Mouse (Mus musculus) cerebellum, adult (tissue): ENCODE measurements around the gene Ppp1r35.
"Not testable (repeated sequence)": the region's sequence is repeated elsewhere in the genome, so short reads cannot be mapped to it uniquely, and the experiment has no call there.

Experiments used
- ATAC-seq: cut with Nextera tagmentation; 2 replicates; pipeline ENCODE4 v1.9.2; 2017; ENCODE audit warnings: mild to moderate bottlenecking, moderate library complexity, mixed read lengths; ENCODE audit not compliant: insufficient number of reproducible peaks, low FRiP score, low TSS enrichment

The Ppp1r35 gene

GRCm38 (mm10) chr5:137750212-137750611 is 28.4 kb upstream of the Ppp1r35 start:
- not testable (repeated sequence) for ATAC-seq

GRCm38 (mm10) chr5:137751221-137751887 is 27.3 kb upstream of the Ppp1r35 start:
- ATAC-seq: no peak

GRCm38 (mm10) chr5:137751988-137752387 is 26.7 kb upstream of the Ppp1r35 start:
- no peak for ATAC-seq

GRCm38 (mm10) chr5:137753111-137753832 is 25.4 kb upstream of the Ppp1r35 start:
- ATAC-seq: no peak

GRCm38 (mm10) chr5:137755425-137755824 is 23.2 kb upstream of the Ppp1r35 start:
- ATAC-seq: no peak

- ATAC-seq: no peak
Observed at GRCm38 (mm10) chr5:137756106-137756505, 22.5 kb upstream of the Ppp1r35 start.

DNA sequence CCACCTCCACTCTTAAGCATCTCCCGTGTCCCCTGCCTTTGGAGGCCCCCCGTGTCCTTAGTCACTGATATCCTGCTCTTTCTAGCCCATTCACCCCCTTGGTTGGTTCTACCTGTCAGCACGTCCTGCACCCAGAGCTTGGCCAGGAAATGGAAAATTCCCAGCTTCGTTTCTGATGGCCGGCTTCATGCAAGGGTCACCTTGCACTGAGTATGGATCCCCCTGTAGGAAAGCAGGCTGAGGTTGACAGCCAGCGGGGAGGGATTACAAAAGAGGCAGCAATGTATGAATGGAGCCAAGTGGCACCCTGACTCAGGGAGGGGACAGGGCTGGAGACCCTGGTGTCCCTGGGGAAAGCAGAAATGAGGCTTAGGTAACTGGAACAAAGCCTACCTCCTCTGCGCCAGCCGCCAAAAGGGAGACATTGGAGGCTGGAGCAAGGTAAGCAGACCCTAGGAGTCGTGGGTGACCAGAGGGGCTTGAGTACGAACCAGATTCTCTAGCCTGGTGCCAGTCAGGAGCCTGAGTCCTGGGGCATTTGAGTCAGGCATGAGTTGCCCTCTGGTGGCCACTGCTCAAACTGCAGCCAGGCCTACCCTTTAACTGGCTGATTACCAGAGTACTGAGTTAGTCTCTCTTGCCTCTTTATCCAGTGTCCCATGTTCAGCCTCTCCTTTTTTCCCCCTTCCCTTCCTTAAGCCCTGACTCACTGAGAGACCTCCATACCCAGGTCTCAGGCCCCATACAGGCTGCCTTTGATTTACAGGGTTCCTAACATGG is 21.6 kb upstream of the Ppp1r35 start:
- 0 out of 2 replicates have a peak, but pooled peaks have one; percentile 24 for ATAC-seq

GRCm38 (mm10) chr5:137757887-137758286 is 20.8 kb upstream of the Ppp1r35 start:
- ATAC-seq: no peak

GRCm38 (mm10) chr5:137758921-137759534 is 19.6 kb upstream of the Ppp1r35 start:
- no peak for ATAC-seq

- ATAC-seq: peak; percentile 62; the same call in 1 of the 2 replicates
Observed at GRCm38 (mm10) chr5:137759971-137760412, 18.7 kb upstream of the Ppp1r35 start.

- no peak for ATAC-seq
Observed at GRCm38 (mm10) chr5:137764609-137765340, 13.9 kb upstream of the Ppp1r35 start.

DNA sequence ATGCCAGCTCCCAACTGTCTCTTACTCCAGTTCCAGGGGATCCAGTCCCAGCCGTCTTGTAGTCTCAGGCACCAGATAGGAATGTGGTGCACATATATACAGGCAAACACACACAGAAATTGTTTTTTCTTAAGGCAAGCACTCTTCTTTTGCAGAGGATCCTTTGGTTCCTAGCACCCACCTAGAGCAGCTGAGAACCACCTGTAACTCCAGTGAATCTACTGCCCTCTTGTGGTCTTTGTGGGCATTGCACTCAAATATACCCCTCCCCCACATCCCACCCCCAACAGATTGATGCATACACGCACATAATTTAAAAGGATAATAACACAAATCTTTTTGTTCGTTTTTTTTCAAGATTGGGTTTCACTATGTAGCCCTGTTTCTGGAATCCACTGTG is 12.4 kb upstream of the Ppp1r35 start:
- no peak for ATAC-seq

- ATAC-seq: no peak
Observed at GRCm38 (mm10) chr5:137768475-137768874, 10.2 kb upstream of the Ppp1r35 start.

DNA sequence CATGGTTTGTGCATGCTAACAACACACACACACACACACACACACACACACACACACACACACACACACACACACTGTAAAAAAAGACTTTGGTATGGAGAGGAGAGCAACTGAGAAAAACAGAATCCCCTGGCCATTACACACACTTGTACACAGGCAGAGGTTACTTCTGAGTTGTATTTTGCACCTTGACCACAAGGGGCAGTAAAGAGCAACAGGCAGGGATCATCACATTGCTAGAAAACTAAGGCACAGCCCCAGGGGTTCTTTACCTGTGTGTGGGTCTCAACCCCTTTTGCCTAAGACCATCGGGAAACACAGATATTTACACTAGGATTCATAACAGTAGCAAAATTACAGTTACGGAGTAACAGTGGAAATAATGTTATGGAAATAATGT is 7.9 kb upstream of the Ppp1r35 start:
- no peak for ATAC-seq

DNA sequence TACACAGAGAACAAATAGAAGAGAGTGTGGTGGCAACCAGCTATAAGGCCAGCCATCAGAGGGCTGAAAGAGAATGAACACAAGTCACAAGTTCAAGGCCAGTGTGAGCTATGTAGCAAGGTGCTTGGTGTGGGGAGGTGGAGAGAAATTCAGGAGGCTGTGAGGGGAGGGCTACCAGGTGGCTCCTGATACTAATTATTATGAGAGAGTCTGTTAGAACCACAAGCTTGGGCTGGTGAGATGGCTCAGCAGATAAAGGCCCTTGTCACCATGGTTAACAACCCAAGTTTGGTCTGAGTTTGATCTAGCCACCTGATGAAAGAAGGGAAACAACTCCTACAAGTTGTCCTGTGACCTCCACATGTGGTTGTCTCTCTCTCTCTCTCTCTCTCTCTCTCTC is 5.9 kb upstream of the Ppp1r35 start:
- no peak for ATAC-seq

DNA sequence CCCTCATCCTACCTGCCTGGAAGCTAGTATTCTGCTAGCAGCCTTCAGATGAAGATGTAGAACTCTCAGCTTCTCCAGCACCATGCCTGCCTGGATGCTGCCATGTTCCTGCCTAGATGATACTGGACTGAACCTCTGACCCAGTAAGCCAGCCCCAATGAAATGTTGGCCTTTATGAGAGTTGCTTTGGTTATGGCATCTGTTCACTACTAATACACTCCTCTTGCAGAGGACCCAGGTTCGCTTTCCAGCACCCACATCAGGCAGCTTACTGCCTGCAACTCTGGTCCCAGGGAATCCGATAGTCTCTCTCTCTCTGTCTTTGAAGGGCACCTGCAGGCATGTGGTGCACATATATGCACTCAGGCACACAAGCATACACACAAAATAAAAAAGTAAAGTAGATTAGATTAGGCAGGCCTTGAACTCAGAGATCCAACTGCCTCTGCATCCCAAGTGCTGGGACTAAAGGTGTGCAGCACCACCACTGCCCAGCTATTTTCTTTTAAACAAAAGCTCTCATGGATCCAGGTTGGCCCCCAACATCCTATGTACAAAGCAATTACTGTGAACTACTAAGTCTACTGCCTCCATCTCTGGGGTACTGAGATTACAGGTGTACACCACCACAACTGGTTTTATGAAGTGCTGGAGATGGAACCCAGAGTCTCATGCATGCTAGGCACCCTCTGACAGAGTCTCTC is 2.9 kb upstream of the Ppp1r35 start:
- ATAC-seq: no peak

DNA sequence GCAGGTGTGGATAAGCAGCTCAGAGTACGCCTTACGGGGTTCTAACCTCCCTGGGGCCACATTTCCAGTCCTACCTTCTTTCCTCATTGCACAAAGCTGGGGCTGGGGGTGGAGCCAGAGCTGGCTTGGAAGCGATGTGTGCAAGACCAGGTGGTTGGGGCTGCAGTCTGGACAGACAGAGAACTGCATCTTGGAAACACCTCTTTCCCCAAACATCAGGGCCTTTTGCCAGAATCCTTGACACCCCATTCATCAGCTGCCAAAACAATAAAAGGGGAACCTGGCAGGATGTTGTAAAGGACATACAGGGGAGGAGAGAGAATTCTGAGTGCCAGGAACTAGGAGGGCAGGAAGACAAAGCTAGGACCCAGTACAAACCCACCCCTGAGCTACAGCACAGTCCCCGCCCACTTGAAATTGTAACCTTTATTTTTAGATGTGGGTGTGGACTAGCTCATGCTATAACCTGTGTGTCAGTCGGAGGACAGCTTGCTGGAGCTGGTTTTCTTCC is 2.2 kb upstream of the Ppp1r35 start:
- no peak for ATAC-seq

GRCm38 (mm10) chr5:137777267-137777845 is 1.3 kb upstream of the Ppp1r35 start:
- no peak for ATAC-seq
